Mouse (Mus musculus): ENCODE data around the gene Kdsr.

The Kdsr gene

GRCm38 (mm10) chr1:106694316-106694715 is 65.2 kb downstream of the Kdsr start:
- WGBS: 83% methylated on average over 6 of the region's 6 CpGs

GRCm38 (mm10) chr1:106690887-106691286 is 68.6 kb downstream of the Kdsr start:
- WGBS: 63% methylated on average over 6 of the region's 6 CpGs

- WGBS: 38% methylated on average over 5 of the region's 5 CpGs
Observed at GRCm38 (mm10) chr1:106688161-106688516, 71.4 kb downstream of the Kdsr start.

- 56% methylated on average over 18 of the region's 18 CpGs for WGBS
Observed at GRCm38 (mm10) chr1:106687435-106688160, 71.9 kb downstream of the Kdsr start.

- 74% methylated on average over 2 of the region's 2 CpGs for WGBS
Observed at GRCm38 (mm10) chr1:106685702-106686101, 73.8 kb downstream of the Kdsr start.

- WGBS: 71% methylated on average over 3 of the region's 3 CpGs
Observed at GRCm38 (mm10) chr1:106684546-106684945, 75.0 kb downstream of the Kdsr start.

- WGBS: 93% methylated on average over 3 of the region's 3 CpGs
Observed at GRCm38 (mm10) chr1:106682829-106683228, 76.7 kb downstream of the Kdsr start.

- WGBS: 85% methylated on average over 6 of the region's 6 CpGs
Observed at GRCm38 (mm10) chr1:106679800-106680515, 79.6 kb downstream of the Kdsr start.

- 89% methylated on average over 5 of the region's 5 CpGs for WGBS
Observed at GRCm38 (mm10) chr1:106678060-106678478, 81.5 kb downstream of the Kdsr start.

All from cerebral cortex, adult 2 months (tissue).